Mouse (Mus musculus): ENCODE data around the gene Flt4.
"Not testable (repeated sequence)": the region's sequence is repeated elsewhere in the genome, so short reads cannot be mapped to it uniquely, and the experiment has no call there.

Gene Flt4

DNA sequence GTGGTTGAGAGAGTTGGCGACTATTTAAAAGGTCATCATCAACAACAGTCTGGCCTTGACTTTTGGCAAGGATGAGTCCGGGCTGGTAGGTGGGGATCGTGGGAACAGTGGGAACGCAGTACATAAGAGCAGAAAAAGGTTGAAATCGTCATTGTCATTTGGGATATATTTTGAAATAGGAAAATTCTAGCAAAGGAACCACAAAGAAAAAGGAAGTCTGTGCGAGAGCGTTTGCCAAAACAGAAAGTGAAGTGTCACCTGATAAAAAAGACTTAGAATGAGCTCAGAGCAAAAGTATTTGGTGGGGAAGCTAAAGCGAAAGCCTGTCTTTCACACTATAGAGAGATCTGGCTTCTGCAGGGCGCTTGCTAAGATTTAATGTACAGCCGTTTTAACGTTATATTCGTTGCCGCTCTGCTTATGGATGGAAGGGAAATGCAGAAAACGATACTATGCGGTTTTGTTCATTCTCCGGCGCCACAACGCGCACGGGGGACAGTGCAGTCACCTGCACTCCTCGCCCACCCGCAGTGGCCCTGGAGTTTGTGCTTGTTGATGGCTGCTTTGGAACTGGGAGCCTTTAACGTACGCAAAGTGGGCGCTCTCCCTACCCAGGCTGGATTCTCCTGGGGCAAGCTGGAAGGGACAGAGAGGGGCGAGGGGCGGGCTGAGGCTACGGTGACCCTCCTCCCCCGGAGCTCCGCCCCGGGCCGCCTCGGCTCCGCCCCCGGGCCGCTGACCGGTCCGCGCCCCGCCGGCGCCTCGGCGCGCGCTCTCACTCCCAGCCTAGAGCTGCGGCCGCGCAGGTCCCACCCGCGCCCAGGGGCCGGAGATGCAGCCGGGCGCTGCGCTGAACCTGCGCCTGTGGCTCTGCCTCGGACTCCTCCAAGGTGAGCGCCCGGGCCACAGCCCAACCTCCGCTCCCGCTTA lies at the start of gene Flt4:
Gene Flt4 (plus strand): TSS at position 326 of the 930 bp plus-strand sequence.
- peak; percentile 41 for DNase-seq (ENCODE audit: extremely low spot score, low spot score)

DNA sequence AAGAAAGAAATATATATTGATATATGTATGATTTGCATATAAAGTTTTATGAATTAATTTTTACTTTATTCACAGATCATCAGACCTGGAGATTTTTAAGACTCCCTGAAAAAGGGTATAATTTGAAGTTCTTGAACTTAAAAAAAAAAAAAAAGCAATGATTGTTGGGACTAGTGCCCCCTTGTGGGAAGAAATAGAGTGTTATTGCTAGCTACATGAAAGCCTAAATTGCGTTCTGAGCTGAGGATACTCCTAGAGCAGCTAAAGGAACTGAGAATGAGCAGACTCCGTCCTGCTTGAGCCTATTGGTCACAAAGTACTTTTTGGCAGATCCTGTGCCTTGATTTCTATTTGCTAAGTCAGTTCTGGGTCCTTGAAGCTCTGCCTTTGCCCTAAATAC lies 34.0 kb upstream of the Flt4 start:
- DNase-seq (ENCODE audit: extremely low spot score, low spot score) = not testable (repeated sequence)

DNA sequence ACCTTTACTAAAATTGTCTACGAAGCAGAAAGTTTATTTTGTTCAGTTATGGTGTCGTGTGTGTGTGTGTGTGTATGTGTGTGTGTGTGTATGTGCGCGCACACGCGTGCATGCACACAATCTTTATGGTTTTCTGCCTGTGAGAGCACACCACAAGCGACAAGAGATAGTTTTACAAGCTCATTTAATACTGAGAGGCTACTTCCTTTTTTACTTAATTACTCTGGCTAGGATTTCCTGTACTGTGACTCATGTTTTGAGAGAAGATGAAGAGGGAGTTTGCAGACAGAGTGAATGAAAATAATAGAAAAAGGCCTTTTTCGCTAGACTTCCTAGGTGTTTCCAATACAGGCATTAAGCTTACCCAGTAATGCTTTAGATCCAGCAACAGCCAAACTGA lies 28.6 kb upstream of the Flt4 start:
- not testable (repeated sequence) for DNase-seq (ENCODE audit: extremely low spot score, low spot score)

DNA sequence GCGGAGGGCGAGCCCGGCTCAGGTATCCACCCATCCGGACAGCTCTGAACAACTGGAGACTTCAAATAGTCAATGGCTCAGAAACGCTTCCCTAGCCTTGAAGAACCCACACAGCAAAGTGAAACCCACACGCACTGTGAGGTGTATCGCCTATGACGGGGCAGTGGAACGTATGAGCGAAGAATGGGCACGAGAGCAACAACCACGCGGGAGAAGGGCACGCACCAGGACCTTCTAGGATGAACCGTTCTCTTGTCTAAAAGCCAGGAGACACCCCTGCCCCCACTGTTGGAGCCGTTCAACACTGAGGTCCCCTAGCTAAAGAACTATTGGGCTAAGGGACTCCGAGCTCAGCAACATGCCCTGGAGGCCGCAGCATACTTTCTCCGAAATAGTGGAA lies 18.9 kb upstream of the Flt4 start:
- DNase-seq (ENCODE audit: extremely low spot score, low spot score) = no peak

DNA sequence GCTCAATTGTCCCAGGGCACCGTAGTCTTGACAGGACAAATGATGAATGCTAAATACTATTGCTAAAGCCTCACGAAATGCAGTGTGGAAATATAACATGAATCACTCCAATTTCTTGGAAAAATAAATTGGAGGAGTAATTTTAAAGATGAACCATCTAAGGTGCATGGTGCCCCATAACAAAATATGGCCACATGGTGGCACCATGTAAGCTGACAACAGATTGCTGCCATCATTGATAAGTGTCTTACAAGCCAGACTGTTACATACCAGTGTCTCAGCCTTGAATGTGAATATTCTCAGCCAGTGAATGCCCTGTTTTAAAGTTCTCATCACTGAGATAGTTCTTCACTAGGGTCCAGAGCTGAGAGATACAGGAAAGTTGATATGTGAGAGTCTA lies 11.9 kb upstream of the Flt4 start:
- not testable (repeated sequence) for DNase-seq (ENCODE audit: extremely low spot score, low spot score)

DNA sequence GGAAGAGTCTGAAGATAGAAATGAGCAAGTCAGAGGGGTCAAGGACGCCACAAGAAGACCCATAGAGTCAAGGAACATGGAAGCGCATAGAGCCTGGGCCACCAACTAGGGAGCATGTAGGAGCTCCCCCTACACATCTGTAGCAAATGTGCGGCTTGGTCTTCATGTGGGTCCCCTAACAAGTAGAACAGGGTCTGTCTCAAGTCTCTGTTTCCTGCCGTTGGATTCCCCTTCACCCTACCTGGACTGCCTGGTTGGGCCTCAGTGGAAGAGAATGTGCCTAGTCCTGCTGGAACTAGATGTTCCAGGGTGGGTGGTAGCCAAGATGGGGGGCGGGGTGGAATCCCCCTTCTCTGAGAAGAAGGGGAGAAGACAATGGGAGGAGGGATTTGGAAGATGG lies 757 bp upstream of the Flt4 start:
- not testable (repeated sequence) for DNase-seq (ENCODE audit: extremely low spot score, low spot score)

DNA sequence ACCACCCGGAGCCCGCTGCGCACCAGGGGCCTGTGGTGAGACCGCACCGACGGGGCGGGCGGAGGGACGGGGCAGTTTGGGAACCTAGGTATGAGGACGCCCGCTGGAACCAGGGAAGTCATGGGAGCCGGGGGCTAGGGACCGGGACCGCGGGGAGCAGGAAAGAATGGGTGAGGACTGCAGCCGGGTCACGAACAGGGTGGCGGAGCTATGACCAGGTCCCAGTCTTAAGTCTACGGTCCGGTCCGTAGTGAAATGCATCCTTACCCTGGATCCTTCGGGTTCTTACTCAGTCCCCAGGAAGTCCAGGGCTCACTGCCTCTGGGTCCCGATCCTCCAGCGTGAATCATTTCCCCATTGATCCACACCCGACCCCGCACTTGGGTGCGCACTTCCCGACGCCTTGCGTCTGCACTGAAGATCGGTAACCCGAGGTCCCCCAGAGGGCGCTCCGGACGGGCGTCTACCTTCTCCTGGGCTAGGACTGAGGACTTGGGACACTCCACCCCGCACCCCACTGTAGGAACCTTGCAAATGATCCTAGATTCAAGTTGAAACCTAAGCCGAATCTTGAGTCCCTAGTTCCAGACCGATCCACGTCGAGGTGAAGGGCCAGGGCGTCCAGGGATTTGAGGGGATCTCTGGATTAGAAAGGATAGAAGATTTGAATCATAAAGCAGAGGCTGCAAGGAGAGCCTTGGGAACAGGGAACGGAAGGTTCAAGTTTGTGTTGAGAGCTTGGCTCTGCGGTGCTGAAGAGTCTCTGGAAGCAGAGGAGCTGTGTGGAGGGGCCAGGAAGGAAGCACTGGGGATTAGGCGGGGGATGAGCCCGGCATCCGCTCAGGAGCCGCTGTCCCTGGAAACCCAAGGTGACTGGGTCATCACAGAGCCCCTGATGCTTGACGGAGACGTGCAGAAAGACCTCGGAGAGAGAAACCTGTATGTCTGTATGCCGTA lies 1.1 kb downstream of the Flt4 start:
- DNase-seq (ENCODE audit: extremely low spot score, low spot score) = peak; percentile 54

DNA sequence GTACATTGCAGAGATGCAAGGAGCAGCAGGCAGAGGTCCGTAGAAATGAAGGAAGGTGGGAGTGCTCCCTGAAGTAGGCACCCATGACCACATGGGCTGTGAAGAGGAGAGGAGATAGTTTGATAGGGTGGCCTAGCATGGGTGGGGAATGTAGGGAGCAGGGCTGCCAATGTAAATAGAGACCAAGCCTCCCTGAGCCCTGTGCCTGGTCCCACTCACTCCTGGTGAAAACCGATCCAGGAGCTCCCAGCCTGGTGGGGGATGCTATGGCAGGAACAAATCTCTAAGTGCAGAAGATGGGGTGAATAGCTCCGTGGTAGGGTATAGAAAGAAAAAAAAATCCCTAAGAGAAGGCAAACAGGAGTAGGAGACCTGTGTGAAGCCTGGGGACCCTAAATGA lies 2.3 kb downstream of the Flt4 start:
- DNase-seq (ENCODE audit: extremely low spot score, low spot score) = not testable (repeated sequence)

DNA sequence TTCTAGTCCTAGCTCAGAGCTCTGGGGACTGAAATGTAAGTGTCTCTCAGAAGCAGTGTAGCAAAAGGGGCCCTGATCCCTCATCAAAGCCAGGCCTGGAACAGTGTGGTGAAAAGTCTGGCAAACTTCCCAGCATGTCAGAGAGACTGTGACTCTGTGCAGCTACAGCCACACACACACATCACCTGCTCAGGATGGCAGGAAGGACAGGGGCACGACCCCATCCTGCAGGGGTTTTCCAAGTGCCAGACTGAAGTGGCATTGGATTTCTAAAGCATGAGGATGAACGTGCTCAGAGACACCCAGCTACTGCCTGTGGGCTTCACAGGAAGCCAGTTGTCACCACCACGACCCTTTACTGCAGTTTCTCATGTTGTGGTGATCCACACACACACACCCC lies 3.1 kb downstream of the Flt4 start:
- no peak for DNase-seq (ENCODE audit: extremely low spot score, low spot score)

DNA sequence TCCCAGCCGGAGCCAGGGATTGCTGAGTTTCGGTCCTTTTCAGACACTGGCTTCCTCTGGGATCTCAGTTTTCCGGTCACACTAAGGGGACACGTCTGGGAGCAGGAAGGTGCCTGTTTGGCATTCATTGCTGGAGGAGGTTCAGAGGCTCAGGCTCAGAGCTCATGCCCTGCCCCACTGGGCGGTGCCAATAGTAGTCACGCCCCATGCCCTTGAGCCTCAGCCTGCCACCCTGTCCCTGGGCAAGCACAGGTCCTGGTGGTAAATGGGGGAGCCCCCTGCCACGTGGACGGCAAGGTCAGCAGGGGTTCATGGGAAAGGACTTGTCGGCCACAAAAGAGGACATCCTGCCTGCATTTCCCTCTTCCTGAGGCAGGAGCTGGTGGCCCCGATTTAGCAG lies 4.3 kb downstream of the Flt4 start:
- no peak for DNase-seq (ENCODE audit: extremely low spot score, low spot score)

DNA sequence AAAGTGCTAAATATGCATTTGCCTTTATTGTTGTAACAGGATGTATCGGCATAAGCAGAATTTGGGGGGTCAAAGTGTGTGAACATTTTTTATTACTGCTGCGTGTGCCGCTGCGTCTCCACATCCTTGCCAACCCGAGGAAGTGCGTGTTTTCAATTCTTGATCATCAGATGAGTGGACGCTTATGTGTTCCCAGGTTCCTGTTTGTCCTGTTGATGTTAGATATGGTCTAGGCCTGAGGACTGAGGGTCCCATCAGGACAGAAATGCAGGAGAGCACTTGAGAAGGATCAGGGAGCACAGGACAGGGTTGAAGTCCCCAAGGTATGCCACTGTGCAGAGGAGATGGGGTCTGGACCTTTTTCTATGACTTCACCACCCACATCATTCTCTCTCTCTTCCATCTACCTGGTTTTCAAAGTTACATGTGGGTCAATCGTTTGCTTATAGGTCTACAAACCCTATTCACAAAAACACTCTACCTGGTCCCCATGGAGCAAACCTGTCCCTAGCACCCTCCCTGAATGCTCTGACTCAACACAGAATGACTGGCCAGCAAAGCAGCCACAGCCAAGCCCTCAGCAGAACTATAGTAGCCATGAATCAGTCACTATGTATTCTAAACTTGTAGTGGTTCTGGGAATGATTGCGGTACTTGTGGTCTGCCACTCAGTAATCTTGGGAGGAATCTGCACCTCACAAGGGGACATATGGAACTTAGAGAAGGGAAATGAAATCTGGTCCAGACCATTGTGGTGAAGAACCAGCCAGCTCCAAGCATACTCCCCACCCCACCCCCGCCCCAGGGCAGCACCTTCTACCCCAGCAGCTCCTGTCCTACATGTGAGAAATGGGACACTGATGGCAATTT lies 7.0 kb downstream of the Flt4 start:
- no peak for DNase-seq (ENCODE audit: extremely low spot score, low spot score)

DNA sequence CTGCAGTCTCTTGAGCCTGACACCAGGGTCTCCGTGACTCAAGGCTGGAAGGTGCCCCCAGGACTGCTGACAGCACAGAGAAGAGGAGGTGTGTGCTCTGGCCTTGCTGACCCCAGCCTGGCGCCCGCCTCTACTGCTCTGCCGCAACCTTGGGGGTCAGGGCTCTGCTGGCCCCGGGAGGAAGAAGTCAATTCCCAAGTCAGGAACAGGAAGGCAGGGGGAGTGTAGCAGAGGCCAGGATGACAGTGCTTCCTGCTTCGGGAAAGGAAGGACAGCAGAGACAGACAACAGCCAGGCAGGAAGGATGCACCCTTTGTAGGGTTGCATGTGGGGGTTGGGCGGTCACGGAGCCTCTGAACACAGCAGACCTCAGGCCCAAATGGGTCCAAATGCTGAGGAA lies 9.4 kb downstream of the Flt4 start:
- no peak for DNase-seq (ENCODE audit: extremely low spot score, low spot score)

DNA sequence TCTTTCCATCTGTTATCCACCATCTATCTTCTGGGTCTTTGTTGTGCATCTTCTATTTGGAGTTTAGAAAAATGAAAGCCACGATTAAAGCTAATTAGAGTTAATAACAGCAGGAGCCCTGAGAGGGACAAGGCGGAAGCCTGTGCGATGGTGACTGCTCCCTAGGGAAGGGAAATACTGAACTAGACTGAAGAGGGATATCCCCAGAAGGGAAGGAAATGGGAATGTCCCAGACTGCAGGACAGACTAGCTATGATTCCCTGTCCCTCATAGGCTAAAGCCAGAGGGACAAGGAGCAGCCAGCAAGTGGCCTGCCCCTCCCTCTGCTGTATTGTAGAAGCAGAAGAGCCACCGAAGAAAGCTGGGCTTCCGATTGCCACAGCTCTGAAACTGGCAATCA lies 12.9 kb downstream of the Flt4 start:
- no peak for DNase-seq (ENCODE audit: extremely low spot score, low spot score)

DNA sequence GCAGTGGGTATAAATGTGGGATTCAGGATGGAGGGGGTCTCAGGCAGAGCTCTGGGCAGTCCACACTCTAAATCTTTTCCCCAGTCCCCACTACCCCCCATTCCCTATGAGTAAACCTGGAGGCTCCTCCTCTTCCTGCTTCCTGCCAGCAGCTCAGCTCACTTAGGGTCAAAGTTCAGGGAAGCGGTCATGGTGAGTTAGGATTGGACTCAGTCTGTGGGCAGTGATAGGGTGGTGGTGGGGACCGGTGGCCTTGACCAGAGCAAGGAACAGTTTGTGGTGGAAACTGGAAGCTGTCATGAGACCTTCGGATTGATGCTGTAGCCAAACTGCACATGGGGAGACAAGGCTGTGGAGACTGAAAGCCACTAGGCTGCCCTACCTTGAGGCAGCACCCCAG lies 15.1 kb downstream of the Flt4 start:
- no peak for DNase-seq (ENCODE audit: extremely low spot score, low spot score)

DNA sequence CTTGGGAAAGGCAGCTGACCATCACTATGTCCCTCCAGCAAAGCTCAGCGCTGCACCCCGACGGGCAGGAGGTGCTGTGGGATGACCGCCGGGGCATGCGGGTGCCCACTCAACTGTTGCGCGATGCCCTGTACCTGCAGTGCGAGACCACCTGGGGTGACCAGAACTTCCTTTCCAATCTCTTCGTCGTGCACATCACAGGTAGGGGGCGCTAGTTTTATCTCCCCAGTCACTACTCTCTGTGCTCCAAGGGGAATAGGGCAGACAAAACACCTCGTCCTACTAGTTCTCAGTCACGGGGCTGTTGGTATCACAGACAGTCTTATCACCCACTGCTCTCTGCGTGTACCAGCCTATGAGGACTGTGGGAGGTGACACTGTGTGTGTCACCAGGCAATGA lies 16.8 kb downstream of the Flt4 start:
- no peak for DNase-seq (ENCODE audit: extremely low spot score, low spot score)

DNA sequence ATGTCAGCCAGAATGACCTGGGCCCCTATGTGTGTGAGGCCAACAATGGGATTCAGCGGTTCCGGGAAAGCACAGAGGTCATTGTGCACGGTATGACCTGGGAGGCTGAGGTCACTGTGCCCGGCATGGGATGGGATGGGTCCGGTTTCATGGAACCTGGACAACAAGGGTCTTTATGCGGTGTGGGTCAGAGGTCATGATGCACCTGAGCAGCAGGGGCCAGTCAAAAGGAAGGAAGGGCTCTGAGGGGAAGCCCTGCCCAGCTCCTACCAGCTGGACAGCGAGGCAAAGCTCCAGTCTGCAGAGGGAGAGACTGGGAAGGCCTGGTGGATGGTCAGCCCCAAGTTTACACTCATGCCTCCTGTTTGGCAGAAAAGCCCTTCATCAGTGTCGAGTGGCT lies 17.7 kb downstream of the Flt4 start:
- no peak for DNase-seq (ENCODE audit: extremely low spot score, low spot score)

DNA sequence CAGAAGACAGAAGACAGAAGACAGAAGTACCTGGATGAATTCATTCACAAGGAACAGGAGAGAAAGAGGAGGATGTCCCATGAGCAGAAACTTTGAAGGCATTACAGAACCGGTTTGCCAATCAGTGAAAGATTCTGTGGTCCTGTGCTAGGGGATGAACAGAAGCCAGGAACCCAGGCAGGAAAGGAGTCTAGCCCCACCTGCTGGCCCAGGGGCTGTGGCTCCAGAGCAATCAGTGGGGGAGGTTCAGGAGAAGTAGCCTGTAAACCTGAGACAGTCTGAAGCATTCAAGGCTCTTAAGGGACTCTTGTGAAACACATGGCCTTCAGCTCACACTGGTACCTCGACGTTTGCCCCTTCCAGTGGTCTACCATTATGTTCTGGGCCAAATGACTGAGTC lies 22.1 kb downstream of the Flt4 start:
- no peak for DNase-seq (ENCODE audit: extremely low spot score, low spot score)

DNA sequence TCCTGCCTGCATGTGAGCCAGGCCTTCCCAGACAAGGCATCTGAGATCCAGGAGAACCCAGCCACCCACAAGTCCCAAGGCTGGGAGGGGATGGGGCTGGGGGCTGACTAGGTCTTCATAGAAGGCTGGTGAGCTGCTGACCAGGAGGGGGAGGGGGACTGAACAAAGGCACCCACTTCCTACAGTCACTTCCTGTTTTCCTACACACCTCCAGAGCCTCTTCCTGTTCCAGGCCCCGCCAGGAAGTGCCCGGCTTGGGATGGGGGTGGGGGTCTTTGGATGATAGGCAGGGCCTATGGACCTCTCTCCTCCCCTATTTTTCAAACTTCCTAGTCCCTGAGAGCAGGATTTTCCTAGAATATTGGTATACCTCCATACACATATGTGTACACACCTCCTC lies 23.2 kb downstream of the Flt4 start:
- no peak for DNase-seq (ENCODE audit: extremely low spot score, low spot score)

DNA sequence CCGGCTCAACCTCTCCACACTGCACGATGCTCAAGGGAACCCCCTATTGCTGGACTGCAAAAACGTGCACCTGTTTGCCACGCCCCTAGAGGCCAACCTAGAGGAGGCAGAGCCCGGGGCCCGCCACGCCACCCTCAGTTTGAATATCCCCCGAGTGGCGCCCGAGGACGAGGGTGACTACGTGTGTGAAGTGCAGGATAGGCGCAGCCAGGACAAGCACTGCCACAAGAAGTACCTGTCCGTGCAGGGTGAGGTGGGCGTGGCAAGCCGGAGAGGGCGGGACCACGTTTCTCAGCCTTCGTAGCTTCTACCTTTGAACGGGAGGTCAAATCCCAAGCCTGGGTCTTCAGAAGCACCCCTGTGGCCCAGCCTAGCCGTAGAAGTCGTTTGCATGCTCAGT lies 25.0 kb downstream of the Flt4 start:
- DNase-seq (ENCODE audit: extremely low spot score, low spot score) = no peak

DNA sequence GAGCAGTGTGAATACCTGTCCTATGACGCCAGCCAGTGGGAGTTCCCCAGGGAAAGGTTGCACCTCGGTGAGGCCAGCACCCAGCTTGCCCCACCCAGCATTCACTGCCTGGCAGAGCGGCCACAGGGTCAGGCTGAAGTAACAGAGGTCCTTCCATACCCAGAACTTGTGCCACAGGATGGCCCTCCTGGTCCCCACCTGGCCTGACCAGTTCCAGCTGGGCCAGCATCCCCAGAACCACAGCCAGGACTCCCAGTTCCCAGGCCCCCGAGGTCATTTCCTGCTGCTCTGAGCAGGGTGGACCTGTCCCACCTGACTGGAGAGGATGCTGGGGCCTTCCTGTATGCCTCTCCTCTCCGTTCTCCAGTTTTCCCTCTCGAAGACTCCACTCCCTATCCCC lies 26.6 kb downstream of the Flt4 start:
- no peak for DNase-seq (ENCODE audit: extremely low spot score, low spot score)

DNA sequence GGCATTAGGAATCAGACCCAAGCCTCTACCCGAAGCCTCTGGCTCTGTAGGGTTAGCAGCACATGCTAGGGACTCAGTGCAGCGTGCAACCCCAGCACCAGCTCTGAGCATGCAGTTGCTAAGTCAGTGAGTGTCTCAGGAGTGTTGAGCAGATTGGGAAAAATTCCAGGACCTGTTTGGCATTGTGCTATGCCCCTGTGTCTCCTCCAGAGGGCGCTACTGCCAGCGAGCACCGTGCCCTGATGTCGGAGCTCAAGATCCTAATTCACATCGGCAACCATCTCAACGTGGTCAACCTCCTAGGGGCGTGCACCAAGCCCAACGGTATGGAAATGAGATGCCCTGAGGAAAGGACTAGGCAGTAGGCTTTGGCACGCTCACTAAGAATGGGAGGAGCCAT lies 27.4 kb downstream of the Flt4 start:
- DNase-seq (ENCODE audit: extremely low spot score, low spot score) = no peak

All from neural tube, embryonic 10.5 days (tissue).